Mouse (Mus musculus): ENCODE measurements around the gene Zkscan2. TPM values are rescaled to one million over a fixed set of nuclear protein-coding genes. Genes with fewer than 3 reads are reported as not detected.
A peak's percentile ranks its signal among the peaks of the same experiment; 100 is the strongest.

Gene Zkscan2
- total RNA-seq, 2 experiments from 2014 or later, result 0.11 TPM; not detected in 1

DNA sequence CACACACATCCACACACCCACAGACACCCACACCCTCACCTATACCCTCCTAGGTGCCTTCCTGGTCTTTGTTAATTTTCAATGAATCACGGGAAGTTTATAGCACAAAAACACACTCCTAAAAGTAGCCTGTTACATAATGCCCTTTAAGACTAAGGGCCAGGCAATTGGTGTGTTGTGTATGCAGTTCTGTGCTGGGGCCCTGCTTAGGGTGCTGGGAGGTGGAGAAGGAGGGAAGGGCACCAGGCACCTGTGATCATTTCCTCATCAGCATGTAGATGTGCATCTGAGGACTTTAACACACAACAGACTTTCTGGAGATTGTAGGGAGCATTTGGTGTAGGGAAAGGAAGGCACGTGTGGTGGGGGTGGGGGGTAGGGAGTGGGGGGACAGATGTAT lies 51.5 kb downstream of the Zkscan2 start:
- ATAC-seq (replicated peaks; ENCODE audit: poor library complexity, severe bottlenecking), result no peak

DNA sequence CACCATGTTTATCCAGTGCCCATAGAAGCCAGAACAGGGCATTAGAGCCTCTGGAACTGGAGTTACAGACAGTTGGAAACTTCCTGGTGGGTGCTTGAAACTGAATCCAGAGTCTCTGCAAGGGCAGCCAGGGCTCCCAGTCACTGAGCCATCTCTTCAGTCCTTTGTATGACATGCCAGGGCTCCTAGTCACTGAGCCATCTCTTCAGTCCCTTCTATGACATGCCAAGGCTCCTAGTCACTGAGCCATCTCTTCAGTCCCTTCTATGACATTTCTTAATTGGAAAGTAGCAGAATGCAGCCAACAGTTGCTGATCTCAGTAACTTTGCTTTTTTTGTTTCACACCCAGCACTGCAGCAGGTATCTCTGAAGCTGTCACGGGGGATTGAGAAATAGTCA lies 58.2 kb downstream of the Zkscan2 start:
- no peak for ATAC-seq (replicated peaks; ENCODE audit: poor library complexity, severe bottlenecking)

DNA sequence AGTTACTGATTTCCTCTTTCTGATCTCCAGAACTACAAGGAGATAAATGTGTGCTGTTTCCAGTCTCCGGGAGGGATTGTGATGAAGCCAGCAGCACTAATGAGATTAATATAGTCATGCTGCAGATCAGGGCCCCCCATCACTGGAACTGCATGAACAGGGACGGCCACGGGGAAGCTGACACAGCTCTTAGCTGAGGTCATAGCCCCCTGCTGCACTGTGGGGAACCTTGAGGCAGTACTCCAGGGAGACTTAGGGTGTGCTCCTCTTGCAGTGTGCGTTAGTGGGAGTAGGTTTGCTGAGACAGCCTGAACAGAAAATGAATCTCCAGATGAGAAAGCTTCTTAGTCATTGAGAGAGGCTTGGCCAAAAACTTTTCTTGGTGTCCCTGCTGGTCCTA lies 69.0 kb downstream of the Zkscan2 start:
- no peak for ATAC-seq (replicated peaks; ENCODE audit: poor library complexity, severe bottlenecking)

DNA sequence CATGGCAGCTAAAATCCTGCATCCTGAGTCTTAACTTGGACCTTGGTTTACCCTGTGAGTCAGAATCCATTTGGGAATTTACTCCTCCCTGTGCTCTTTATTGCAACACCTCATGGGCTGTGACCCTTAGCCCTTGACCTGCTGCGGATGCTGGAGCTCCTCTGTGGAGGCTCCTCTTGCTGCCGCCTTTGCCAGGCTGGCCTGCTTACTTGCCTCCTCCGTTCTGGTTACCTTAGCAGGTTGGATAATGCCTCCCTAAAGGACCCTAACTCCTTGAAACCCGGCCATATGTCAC lies 69.9 kb downstream of the Zkscan2 start:
- peak; percentile 21 for ATAC-seq (replicated peaks; ENCODE audit: poor library complexity, severe bottlenecking)

DNA sequence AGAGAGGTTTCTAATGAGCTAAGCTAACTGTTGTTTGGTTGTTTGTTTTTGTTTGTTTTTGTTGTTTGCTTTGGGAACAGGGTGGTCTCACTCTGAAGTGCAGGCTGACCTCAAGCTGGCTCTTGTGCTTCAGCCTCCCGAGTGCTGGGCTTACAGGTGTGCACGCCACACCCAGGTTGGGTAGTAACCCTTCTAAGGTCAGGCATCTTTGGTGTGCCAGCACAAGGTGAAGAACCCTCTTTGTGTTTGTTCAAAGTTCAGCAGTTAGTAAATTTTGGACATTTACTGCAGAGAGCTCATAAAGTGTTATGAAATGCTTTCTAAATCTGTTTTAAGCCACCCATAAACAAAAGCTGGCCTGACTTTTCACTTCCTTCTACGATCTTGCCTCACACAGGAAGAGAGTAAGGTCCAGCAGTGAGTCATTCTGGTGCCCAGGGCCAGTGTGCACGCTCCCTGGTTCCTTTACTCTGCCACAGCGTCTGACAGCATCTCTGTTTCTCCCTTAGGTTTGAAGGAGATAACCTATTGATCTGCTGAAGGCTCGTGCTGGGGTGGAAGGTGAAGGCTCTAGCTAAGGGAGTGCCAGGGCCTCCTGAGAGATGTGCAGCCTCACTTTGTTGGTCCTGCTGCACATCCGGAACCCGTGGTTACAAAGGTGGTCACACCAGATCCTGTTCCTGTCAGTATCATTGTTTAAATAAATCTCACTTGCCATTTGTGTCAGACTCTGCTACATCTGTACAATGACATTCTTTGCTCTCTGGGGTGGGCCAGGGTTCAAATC lies 70.4 kb downstream of the Zkscan2 start:
- ATAC-seq (replicated peaks; ENCODE audit: poor library complexity, severe bottlenecking), result peak; percentile 98

Other genes starting within 250 kb of the Zkscan2 start
- gene Lcmt1, start 130.7 kb downstream of the Zkscan2 start, total RNA-seq (2014; fragmentation: Nextera tagmentation), result 36.7 and 44.7 TPM in 2 replicates
- 37.2 and 54.8 TPM in 2 replicates for gene Lcmt1, start 130.7 kb downstream of the Zkscan2 start, total RNA-seq (2017)
- gene Arhgap17, start 130.5 kb downstream of the Zkscan2 start, total RNA-seq (2014; fragmentation: Nextera tagmentation), result 95.5 and 117 TPM in 2 replicates
- gene Arhgap17, start 130.5 kb downstream of the Zkscan2 start, total RNA-seq (2017), result 28.7 and 33.8 TPM in 2 replicates
- gene Aqp8, start 38.2 kb downstream of the Zkscan2 start, total RNA-seq (2014; fragmentation: Nextera tagmentation), result not detected in 2 replicates
- not detected in 2 replicates for gene Aqp8, start 38.2 kb downstream of the Zkscan2 start, total RNA-seq (2017)

Data from granulocyte monocyte progenitor cell, adult 5-6 weeks (primary cell).